Mouse (Mus musculus): ENCODE measurements around the gene Mgat2.

DNA sequence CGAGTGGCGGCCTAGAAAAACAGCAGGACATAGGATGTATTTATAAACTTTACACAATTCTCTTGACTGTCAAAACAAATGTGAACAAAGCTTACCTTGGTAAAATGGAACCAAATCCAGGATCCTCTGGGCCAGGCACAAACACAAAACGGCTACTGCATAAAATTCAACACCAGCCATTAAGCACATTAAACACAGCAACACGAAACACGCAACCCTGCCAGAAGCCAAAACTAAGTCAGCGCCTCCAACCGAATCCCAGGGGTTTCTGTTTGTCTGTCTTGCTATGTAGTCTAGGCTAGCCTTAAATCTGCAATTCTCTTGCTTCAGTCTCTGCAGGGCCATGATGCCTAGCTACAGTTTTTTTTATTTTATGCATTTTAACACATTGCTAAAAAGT is 24.0 kb downstream of the Mgat2 start:
- no peak for TF ChIP-seq CTCF (IDR thresholded peaks at IDR 0.05)
- no peak for TF ChIP-seq POLR2A (IDR thresholded peaks at IDR 0.05; ENCODE audit: insufficient read depth, low read depth, low read length)
- TF ChIP-seq EP300 (IDR thresholded peaks at IDR 0.05; ENCODE audit: insufficient read depth, low read depth, low read length), result no peak
